Mouse (Mus musculus) heart, embryonic 16.5 days (tissue): ENCODE results near the gene Araf. TPM values are rescaled to one million over a fixed set of nuclear protein-coding genes. Genes with fewer than 3 reads are reported as not detected.
A peak's percentile ranks its signal among the peaks of the same experiment; 100 is the strongest.

ENCODE experiments used
- ATAC-seq: fragments of 200-750 bp; cut with Nextera tagmentation; replicated peaks from 2 replicates; pipeline ENCODE4 v1.8.0; 2017; ENCODE audit warnings: moderate number of reproducible peaks; ENCODE audit not compliant: insufficient read depth, low FRiP score; ENCODE audit errors: extremely low read depth
- H3K27ac ChIP-seq: fragments of 300-500 bp; sonication (generic); 2 replicates; pipeline ENCODE4 v1.5.1; 2014; ENCODE audit warnings: mild to moderate bottlenecking, low read length, control low read depth, moderate library complexity
- H3K27me3 ChIP-seq: fragments of 300-500 bp; sonication (generic); 2 replicates; pipeline ENCODE4 v1.6.1; 2014; ENCODE audit warnings: low read length, mixed read lengths; ENCODE audit not compliant: control insufficient read depth, insufficient read depth
- H3K36me3 ChIP-seq: fragments of 300-500 bp; sonication (generic); 2 replicates; pipeline ENCODE4 v1.6.1; 2014; ENCODE audit not compliant: control insufficient read depth, insufficient read depth
- H3K4me1 ChIP-seq: fragments of 300-500 bp; sonication (generic); 2 replicates; pipeline ENCODE4 v1.6.1; 2014; ENCODE audit warnings: low read length, mixed read lengths; ENCODE audit not compliant: control insufficient read depth, insufficient read depth
- H3K4me2 ChIP-seq: fragments of 300-500 bp; sonication (generic); 2 replicates; pipeline ENCODE4 v1.6.1; 2014; ENCODE audit warnings: low read depth, mild to moderate bottlenecking, control low read depth, low read length
- H3K4me3 ChIP-seq: fragments of 300-500 bp; sonication (generic); 2 replicates; pipeline ENCODE4 v1.5.1; 2014; ENCODE audit warnings: mild to moderate bottlenecking, control low read depth, low read length
- H3K9ac ChIP-seq: fragments of 300-500 bp; sonication (generic); 2 replicates; pipeline ENCODE4 v1.6.1; 2014; ENCODE audit warnings: low read length, control low read depth
- H3K9me3 ChIP-seq: fragments of 300-500 bp; sonication (generic); replicated peaks from 2 replicates; pipeline ENCODE4 v1.6.1; 2016; ENCODE audit warnings: low read length; ENCODE audit not compliant: control insufficient read depth
- WGBS: fragments of 180-500 bp; shearing (Covaris S2); extraction: QIAGEN DNeasy Blood & Tissue Kit; methylation state at CpG from one replicate; pipeline ENCODE4 v1.1.7; 2014; 5-methylcytosine and 5-hydroxymethylcytosine counted together
- polyA plus RNA-seq: library from polyadenylated mRNA; unstranded; fragments of >200 nt; fragmentation: Nextera tagmentation; extraction: Ambion mirVana; gene quantifications from 2 replicates; pipeline ENCODE4 v1.2.1, GENCODE M21; 2015

Gene Araf
- 98.9 and 113 TPM in 2 replicates for polyA plus RNA-seq

DNA sequence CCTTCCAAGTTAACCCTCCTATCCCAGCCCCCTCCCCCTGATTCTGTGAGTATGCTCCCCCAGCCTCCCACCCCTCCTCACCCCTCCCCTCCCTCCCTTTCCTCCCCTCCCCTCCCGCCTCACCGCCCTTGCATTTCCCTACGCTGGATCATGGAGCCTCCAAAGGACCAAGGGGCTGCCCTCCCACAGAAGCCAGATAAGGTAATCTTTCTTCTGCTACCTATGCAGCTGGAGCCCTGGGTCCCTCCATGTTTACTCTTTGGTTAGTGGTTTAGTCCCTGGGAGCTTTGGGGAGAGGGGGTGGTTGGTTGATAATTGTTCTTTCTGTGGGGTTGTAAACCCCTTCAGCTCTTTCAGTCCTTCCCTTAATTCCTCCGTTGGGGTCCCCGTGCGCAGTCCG is at the start of gene Araf:
TSS of gene Araf (plus strand) at position 134 of the 400 bp plus-strand sequence.
- Histone ChIP-seq H3K4me1 (no peaks in the 10 kb centered on the region), H3K27me3 (no peaks in the 10 kb centered on the region), H3K9ac (peak within 1 kb of the TSS; percentile 69), H3K4me3 (peak within 1 kb of the TSS; percentile 55), H3K27ac (peak within 1 kb of the TSS; percentile 77), H3K36me3 (no peaks in the 10 kb centered on the region), H3K9me3 (no peaks in the 10 kb centered on the region), H3K4me2 (peak within 1 kb of the TSS; percentile 68)
- ATAC-seq, result peak; percentile 11; the same call in 1 of the 2 replicates
- 20% methylated on average over 5 of the region's 7 CpGs for WGBS

DNA sequence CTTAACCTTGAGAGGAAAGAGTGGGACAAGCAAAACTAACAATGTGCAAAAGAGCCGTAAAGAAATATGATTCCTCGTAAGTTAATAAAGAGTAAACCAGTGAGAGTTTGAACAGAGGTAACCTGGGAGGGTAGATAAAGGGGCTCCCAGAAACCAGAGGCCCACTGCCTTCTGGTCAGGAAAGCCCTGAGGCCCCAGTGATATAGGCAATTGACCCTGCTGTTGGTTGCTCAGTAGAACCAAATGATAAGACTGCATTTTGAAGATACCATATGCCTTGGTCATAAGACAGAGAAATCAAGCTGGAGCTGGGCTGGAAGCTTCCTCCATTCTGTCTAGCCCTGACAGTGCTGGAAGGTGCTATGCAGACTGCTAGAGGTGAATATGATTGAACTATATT is 48.8 kb upstream of the Araf start:
- no peak overlapping the region for H3K9ac ChIP-seq
- H3K9me3 ChIP-seq, result no peaks in the 10 kb centered on the region
- no peaks in the 10 kb centered on the region for H3K27me3 ChIP-seq
- H3K4me2 ChIP-seq, result no peak overlapping the region
- H3K4me1 ChIP-seq, result no peaks in the 10 kb centered on the region
- 82% methylated on average over 2 of the region's 2 CpGs for WGBS
- H3K36me3 ChIP-seq, result no peaks in the 10 kb centered on the region
- no peak overlapping the region for H3K4me3 ChIP-seq
- H3K27ac ChIP-seq, result no peak overlapping the region
- ATAC-seq, result no peak

DNA sequence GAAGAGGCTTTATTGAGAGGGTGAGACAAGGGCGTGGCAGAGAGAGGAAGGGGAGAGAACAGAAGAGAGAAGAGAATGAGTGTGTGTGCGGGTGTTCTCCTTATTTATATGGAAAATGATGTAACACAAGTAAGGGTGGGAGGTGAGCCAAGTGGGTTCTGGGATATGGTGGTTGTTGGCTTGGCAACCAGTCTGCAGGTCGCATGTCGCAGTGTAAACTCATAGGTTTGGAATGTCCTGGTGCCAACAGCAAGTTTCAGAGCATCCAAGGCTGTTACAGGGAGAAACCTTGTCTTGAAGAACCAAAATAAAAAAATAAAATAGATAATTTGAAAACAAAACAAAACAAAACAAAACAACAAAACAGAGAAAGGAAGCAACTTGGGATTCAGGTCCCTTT is 36.4 kb upstream of the Araf start:
- 78% methylated on average over 4 of the region's 4 CpGs for WGBS
- Histone ChIP-seq H3K9ac (no peak overlapping the region), H3K9me3 (no peaks in the 10 kb centered on the region), H3K4me1 (no peaks in the 10 kb centered on the region), H3K27me3 (no peaks in the 10 kb centered on the region), H3K36me3 (no peaks in the 10 kb centered on the region), H3K27ac (no peak overlapping the region), H3K4me2 (no peak overlapping the region), H3K4me3 (no peak overlapping the region)
- no peak for ATAC-seq

DNA sequence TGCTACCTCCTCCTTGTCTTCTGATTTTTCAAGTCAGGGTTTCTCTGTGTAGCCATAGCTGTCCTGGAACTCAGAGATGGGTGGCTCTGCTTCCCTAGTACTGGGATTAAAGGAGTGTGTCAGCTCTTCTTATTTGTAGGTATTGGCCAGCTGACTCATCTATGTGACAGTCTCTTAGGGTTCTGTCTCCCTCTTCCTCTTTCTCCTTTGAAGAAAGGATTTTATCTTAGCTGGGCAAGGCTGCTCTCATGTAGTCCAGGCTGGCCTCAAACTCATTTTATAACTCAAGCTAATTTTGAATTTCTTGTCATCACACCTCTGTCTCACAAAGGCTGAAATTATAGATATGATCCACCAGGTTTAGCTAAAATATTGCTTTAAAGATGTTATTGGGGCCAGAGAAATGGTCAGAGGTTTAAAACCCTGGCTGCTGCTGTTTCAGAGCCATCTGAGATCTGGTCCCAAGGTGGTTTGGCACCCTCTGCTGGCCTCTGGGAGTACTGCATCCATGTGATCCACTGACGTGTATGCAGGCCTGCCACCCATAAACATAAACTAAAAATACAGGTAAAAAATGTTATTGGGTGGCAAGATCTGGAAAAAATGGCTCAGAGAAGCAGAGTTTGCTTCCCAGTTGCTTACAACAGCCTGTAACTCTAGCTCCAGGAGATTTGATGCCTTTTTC is 26.8 kb upstream of the Araf start:
- Histone ChIP-seq H3K27ac (no peak overlapping the region), H3K36me3 (no peaks in the 10 kb centered on the region), H3K9me3 (no peaks in the 10 kb centered on the region), H3K27me3 (no peaks in the 10 kb centered on the region), H3K4me2 (no peak overlapping the region), H3K9ac (no peak overlapping the region), H3K4me1 (no peaks in the 10 kb centered on the region), H3K4me3 (no peak overlapping the region)
- WGBS, result 6% methylated on average over 1 of the region's 1 CpGs
- ATAC-seq, result no peak

DNA sequence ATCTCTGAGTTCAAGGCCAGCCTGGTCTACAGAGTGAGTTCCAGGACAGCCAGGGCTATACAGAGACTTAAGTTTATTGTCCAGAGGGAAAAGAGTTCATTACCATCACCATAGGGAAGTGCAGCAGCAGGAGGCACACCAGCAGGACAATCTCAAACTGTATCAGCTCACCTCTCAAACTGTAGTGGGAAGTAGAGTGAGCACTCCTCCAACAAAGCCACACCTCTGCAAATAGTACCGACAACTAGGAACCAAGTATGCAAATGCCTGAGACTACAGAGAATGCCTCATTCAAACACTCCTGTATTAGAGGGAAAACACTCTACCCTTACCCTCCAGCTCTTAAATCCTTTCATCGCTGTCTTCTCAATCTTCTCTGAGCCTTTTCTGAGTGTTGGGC is 25.9 kb upstream of the Araf start:
- no peaks in the 10 kb centered on the region for H3K9me3 ChIP-seq
- no peaks in the 10 kb centered on the region for H3K27me3 ChIP-seq
- ATAC-seq, result no peak
- no peak overlapping the region for H3K27ac ChIP-seq
- no peak overlapping the region for H3K4me3 ChIP-seq
- H3K4me2 ChIP-seq, result no peak overlapping the region
- H3K36me3 ChIP-seq, result no peaks in the 10 kb centered on the region
- no peak overlapping the region for H3K9ac ChIP-seq
- 47% methylated on average over 2 of the region's 2 CpGs for WGBS
- H3K4me1 ChIP-seq, result no peaks in the 10 kb centered on the region

DNA sequence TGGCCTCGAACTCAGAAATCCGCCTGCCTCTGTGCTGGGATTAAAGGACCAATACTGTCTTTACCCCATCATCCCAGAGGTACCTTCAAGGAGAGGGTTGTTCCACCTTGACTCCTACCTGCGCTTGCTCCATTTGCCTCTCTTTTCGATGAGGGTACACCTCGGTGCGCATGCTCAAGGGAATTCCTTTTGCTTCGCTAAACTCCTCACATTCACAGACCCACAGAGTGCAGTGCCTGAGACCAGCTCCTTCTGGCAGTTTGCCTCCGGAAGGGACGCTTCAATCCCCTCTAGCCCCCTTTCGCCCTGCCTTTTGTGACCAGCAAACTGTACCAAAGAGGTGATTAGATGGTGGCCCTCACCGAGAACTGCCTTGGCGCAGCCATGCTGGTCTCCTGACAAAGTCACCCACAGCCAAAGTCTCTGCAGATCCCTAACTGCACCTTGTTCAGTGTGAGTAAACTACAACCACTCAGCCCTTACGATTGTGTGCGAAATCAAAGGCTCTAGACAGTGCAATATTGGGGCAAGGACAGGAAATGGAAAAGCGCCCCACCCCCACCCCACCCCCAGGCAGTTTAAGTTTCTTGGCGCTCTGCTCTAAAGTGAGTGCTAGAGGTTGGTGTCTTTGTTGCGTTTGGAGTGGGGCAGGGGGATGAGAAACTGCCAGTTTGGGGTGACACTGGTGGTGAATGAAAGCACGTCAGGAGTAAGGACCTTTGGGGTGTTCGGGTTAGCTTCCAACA is 22.2 kb upstream of the Araf start:
- H3K4me2 ChIP-seq, result peak overlapping the region; percentile 13; the same call in 1 of the 2 replicates
- no peaks in the 10 kb centered on the region for H3K36me3 ChIP-seq
- 45% methylated on average over 19 of the region's 19 CpGs for WGBS
- H3K9me3 ChIP-seq, result no peaks in the 10 kb centered on the region
- no peak overlapping the region for H3K27ac ChIP-seq
- no peaks in the 10 kb centered on the region for H3K4me1 ChIP-seq
- ATAC-seq, result no peak
- H3K4me3 ChIP-seq, result no peak overlapping the region
- H3K9ac ChIP-seq, result no peak overlapping the region
- no peaks in the 10 kb centered on the region for H3K27me3 ChIP-seq

DNA sequence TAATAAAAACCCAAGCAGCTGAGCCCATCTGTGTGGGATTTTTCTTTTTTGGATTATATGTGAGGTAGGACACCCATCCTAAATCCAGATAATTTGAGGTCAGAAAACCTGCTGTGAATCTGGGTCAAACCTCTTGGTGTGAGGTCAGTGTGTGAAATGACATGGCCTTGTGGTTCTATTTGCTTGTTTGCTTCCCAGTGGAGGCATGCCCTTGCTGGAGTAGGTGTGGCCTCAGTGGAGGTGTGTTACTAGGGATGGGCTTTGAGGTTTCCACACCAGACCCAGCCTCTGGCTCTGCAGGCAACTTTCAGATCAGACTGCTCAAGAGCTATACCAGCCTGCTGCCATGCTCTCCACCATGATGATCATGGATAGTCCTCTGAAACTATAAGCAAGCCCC is 20.0 kb upstream of the Araf start:
- Histone ChIP-seq H3K9me3 (no peaks in the 10 kb centered on the region), H3K4me3 (no peak overlapping the region), H3K36me3 (no peaks in the 10 kb centered on the region), H3K27ac (no peak overlapping the region), H3K4me2 (no peak overlapping the region), H3K4me1 (no peaks in the 10 kb centered on the region), H3K9ac (no peak overlapping the region), H3K27me3 (no peaks in the 10 kb centered on the region)
- ATAC-seq, result no peak

DNA sequence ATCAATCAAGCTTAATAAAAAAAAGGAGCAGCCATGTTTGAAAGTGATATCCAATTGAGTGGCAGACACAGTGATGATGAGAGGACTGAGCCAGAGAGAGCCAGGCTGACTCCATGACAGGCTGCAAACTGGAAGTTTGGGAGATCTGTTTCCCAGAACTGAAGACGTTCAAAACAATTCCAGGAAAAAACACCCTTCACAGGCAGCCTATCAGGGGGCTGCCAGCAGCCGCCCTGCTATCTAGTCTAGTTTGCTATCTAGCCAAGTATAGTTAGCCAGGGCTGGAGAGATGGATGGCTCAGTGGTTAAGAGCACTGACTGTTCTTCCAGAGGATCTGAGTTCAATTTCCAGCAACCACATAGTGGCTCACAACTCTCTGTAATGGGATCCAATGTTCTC is 10.3 kb upstream of the Araf start:
- no peaks in the 10 kb centered on the region for H3K36me3 ChIP-seq
- no peaks in the 10 kb centered on the region for H3K27me3 ChIP-seq
- no peaks in the 10 kb centered on the region for H3K4me1 ChIP-seq
- no peak for ATAC-seq
- WGBS, result 57% methylated on average over 2 of the region's 2 CpGs
- H3K27ac ChIP-seq, result no peak overlapping the region
- no peak overlapping the region for H3K4me2 ChIP-seq
- H3K9me3 ChIP-seq, result no peaks in the 10 kb centered on the region
- H3K9ac ChIP-seq, result no peak overlapping the region
- no peak overlapping the region for H3K4me3 ChIP-seq

DNA sequence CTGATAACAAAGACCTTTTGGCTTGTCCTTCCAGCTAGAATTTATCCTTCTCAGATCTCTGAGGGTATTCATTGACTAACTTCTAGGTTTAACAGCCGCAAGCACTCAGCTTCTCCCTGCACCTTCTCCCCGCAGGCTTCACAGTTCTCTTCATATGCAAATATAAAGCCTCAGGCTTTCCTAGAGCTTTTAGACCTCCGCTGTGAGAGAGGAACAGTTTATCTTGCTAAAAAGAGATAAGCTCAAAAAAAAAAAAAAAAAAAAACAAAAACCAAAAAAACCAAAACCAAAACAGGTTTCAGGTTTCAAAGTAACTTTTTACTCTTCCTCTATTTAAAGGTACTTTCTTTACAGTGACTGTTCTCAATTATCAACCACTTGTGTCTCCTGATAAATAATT is 5.2 kb upstream of the Araf start:
- Histone ChIP-seq H3K27me3 (no peaks in the 10 kb centered on the region), H3K36me3 (no peaks in the 10 kb centered on the region), H3K27ac (no peak overlapping the region), H3K9me3 (no peaks in the 10 kb centered on the region), H3K4me3 (no peak overlapping the region), H3K9ac (no peak overlapping the region), H3K4me2 (no peak overlapping the region), H3K4me1 (no peaks in the 10 kb centered on the region)
- 36% methylated on average over 3 of the region's 3 CpGs for WGBS
- ATAC-seq, result no peak
